Mouse (Mus musculus) lung, adult 2 months (tissue): ENCODE results near the gene Cntnap2. TPM values are rescaled to one million over a fixed set of nuclear protein-coding genes. Genes with fewer than 3 reads are reported as not detected.

Experiments used
- DNase-seq: peaks from one replicate; pipeline ENCODE4 v3.0.0; 2022
- H3K4me1 ChIP-seq: fragments of 200-500 bp; 2 replicates; pipeline ENCODE4 v1.6.1; 2011; ENCODE audit warnings: low read length; ENCODE audit not compliant: control insufficient read depth, insufficient read depth
- H3K4me3 ChIP-seq: fragments of 200-500 bp; replicated peaks from 2 replicates; pipeline ENCODE3; 2011; ENCODE audit warnings: low read depth, mild to moderate bottlenecking, control low read depth, low read length; ENCODE audit errors: extremely low read depth
- CTCF ChIP-seq: fragments of 200-500 bp; IDR thresholded peaks from 2 replicates; pipeline ENCODE4 v1.5.1; 2011; ENCODE audit warnings: mild to moderate bottlenecking, low read length, control low read depth; ENCODE audit not compliant: insufficient read depth
- POLR2A ChIP-seq: fragments of 200-500 bp; IDR thresholded peaks from 2 replicates; pipeline ENCODE4 v1.6.1; 2011; ENCODE audit warnings: low read depth, mild to moderate bottlenecking, control low read depth, low read length, borderline replicate concordance; ENCODE audit errors: extremely low read depth
- WGBS: fragments of 180-500 bp; shearing (Covaris S2); methylation state at CpG from one replicate; pipeline ENCODE4 v1.1.7; 2018; 5-methylcytosine and 5-hydroxymethylcytosine counted together
- polyA plus RNA-seq: library from polyadenylated mRNA; depleted of rRNA; stranded (reverse); fragments of >200 nt; gene quantifications from 2 replicates; pipeline ENCODE4 v1.2.3, GENCODE M21; 2012

Cntnap2 gene
- polyA plus RNA-seq, 1 experiment = not detected

- Histone ChIP-seq H3K4me3 (no peak overlapping the region), H3K4me1 (no peaks in the 10 kb centered on the region)
- no peak for DNase-seq
- 86% methylated on average over 1 of the region's 1 CpGs for WGBS
- TF ChIP-seq POLR2A = no peak
Measured at GRCm38 (mm10) chr6:46696187-46696586, 1637.0 kb downstream of the Cntnap2 start.

GRCm38 (mm10) chr6:46699343-46699742 lies 1640.2 kb downstream of the Cntnap2 start:
- Histone ChIP-seq H3K4me3 (no peak overlapping the region), H3K4me1 (no peaks in the 10 kb centered on the region)
- no peak for DNase-seq
- WGBS = 84% methylated on average over 2 of the region's 2 CpGs
- TF ChIP-seq POLR2A = no peak
- TF ChIP-seq CTCF = no peak

GRCm38 (mm10) chr6:46704293-46705170 lies 1645.4 kb downstream of the Cntnap2 start:
- 61% methylated on average over 7 of the region's 7 CpGs for WGBS
- DNase-seq = no peak
- H3K4me3 ChIP-seq = no peak overlapping the region
- H3K4me1 ChIP-seq = no peaks in the 10 kb centered on the region
- TF ChIP-seq CTCF (no peak), POLR2A (no peak)

- no peak for DNase-seq
- Histone ChIP-seq H3K4me3 (no peak overlapping the region), H3K4me1 (no peaks in the 10 kb centered on the region)
- no peak for TF ChIP-seq POLR2A
- no peak for TF ChIP-seq CTCF
- 61% methylated on average over 3 of the region's 3 CpGs for WGBS
Measured at GRCm38 (mm10) chr6:46705926-46706325, 1646.8 kb downstream of the Cntnap2 start.

DNA sequence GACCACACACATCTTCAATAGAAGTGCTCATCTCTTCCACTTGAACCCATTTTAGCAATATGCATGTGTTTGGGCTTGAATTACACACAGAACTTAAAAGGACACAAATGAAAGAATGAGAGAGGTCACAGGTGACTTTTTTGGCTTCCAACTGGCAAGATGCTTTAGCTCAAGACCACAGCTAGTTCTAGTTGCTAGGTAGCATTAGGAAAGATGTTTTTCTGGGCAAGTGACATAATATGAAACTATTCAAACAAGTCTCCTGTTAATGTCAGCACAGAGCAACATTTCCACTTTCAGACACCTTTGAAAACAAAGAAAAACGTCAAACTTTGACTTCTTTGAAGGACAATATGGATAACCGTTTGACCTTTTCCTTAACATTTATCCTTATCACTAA lies 1657.4 kb downstream of the Cntnap2 start:
- Histone ChIP-seq H3K4me3 (no peak overlapping the region), H3K4me1 (no peaks in the 10 kb centered on the region)
- DNase-seq = no peak
- WGBS = 30% methylated on average over 2 of the region's 2 CpGs
- TF ChIP-seq CTCF = no peak
- no peak for TF ChIP-seq POLR2A

DNA sequence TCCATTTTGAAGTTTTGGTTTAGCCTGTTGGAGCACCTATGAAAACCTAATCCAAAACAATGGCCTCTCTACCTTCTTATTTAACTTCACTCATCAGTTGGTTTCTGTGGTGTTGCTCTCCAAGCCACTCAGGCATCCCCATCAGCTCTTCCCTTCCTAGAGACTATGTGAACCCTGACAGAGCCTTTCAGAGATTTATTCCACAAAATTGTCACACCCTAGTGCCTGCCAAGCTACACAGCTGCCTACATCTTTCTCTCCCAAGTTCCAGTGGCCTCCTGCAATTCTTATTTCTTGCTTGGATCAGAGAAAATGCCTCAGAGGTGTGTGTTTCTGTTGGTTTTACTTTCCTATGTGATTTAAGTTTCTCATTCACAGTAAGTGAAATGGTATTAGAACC lies 1674.6 kb downstream of the Cntnap2 start:
- Histone ChIP-seq H3K4me1 (no peaks in the 10 kb centered on the region), H3K4me3 (no peak overlapping the region)
- no peak for DNase-seq
- TF ChIP-seq CTCF (no peak), POLR2A (no peak)

DNA sequence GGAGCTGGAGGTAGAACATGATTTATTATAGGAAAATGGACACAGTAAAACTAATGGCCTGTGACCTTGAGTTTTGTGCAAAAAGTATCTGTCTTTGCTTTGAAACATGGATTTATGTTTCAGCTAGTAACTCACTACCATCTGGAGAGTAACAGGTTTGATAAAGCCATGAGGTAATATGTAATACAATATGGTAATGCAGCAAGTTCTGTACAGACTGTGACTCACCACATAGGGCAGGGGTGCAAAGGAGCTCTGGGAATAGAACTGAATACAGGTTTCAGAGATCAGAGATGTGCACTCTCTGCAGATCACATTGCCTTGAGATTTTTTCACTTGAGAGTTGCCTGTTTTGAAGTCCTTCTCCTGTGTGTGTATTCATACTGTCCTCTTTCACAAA lies 1689.3 kb downstream of the Cntnap2 start:
- no peak for TF ChIP-seq POLR2A
- no peak for TF ChIP-seq CTCF
- Histone ChIP-seq H3K4me1 (no peaks in the 10 kb centered on the region), H3K4me3 (no peak overlapping the region)
- DNase-seq = no peak

- no peak for DNase-seq
- TF ChIP-seq CTCF (no peak), POLR2A (no peak)
Measured at GRCm38 (mm10) chr6:46763481-46763880, 1704.3 kb downstream of the Cntnap2 start.

DNA sequence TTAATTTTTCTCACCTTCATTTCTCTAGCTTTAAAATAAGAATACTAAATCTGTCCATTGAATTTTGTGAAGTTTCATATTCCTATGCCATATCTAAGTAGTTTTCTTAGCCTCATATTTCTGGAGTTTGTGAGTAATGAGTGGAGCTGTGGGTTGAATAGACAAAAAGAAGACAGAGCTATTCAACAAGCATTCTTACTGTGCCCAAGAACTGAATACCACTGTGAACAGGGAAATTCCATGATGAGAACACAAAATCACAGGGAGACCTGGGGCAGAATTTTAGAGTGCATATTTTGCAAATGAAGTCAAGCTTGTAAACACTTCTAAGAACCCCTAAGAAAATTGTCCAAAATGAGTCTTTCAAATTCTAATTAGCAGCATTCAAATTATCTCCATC lies 1715.4 kb downstream of the Cntnap2 start:
- Histone ChIP-seq H3K4me1 (no peaks in the 10 kb centered on the region), H3K4me3 (no peak overlapping the region)
- no peak for TF ChIP-seq CTCF
- no peak for TF ChIP-seq POLR2A
- DNase-seq = no peak

More at GRCm38 (mm10) chr6:46763481-46763880, 1704.3 kb downstream of the Cntnap2 start:
- 91% methylated on average over 3 of the region's 3 CpGs for WGBS
- H3K4me3 ChIP-seq = no peak overlapping the region
- no peaks in the 10 kb centered on the region for H3K4me1 ChIP-seq
